Mouse (Mus musculus): ENCODE measurements at regions not wholly inside any gene's neighbourhood (a gene's known extent, or its start where the extent isn't known, plus 50 kb on each side); places are given as distances from the start of the nearest gene placed in this dataset.
"Not testable (repeated sequence)": the region's sequence is repeated elsewhere in the genome, so short reads cannot be mapped to it uniquely, and the experiment has no call there.

GRCm38 (mm10) chr5:26689775-26690174, 127.2 kb upstream of the Dpp6 start:
- no peak overlapping the region for H3K4me3 ChIP-seq (ENCODE audit: insufficient read depth, low read length)
- no peak overlapping the region for H3K27ac ChIP-seq (ENCODE audit: insufficient read depth, low read length)
- H3K4me1 ChIP-seq (ENCODE audit: control insufficient read depth, insufficient read depth, low read length), result peaks cover 2% of the 10 kb centered on the region; the same call in 1 of the 2 replicates
- no peak for TF ChIP-seq CTCF (IDR thresholded peaks at IDR 0.05; ENCODE audit: extremely low read depth, insufficient read depth, low read length)

GRCm38 (mm10) chr5:26691121-26691520, 125.9 kb upstream of the Dpp6 start:
- TF ChIP-seq POLR2A (IDR thresholded peaks at IDR 0.05; ENCODE audit: extremely low read depth, insufficient read depth, low read length), result no peak
- no peak for TF ChIP-seq CTCF (IDR thresholded peaks at IDR 0.05; ENCODE audit: extremely low read depth, insufficient read depth, low read length)
- Histone ChIP-seq H3K4me1 (ENCODE audit: control insufficient read depth, insufficient read depth, low read length) (peaks cover 2% of the 10 kb centered on the region; the same call in 1 of the 2 replicates), H3K27ac (ENCODE audit: insufficient read depth, low read length) (no peak overlapping the region), H3K4me3 (ENCODE audit: insufficient read depth, low read length) (no peak overlapping the region)

- TF ChIP-seq POLR2A (IDR thresholded peaks at IDR 0.05; ENCODE audit: extremely low read depth, insufficient read depth, low read length) (no peak), CTCF (IDR thresholded peaks at IDR 0.05; ENCODE audit: extremely low read depth, insufficient read depth, low read length) (no peak)
Measured at GRCm38 (mm10) chr5:26692013-26692412, 125.0 kb upstream of the Dpp6 start.

GRCm38 (mm10) chr5:26703621-26704020, 113.4 kb upstream of the Dpp6 start:
- H3K4me3 ChIP-seq (ENCODE audit: insufficient read depth, low read length); H3K27ac ChIP-seq (ENCODE audit: insufficient read depth, low read length); H3K4me1 ChIP-seq (ENCODE audit: control insufficient read depth, insufficient read depth, low read length): not testable (repeated sequence)

More at GRCm38 (mm10) chr5:26692013-26692412, 125.0 kb upstream of the Dpp6 start:
- H3K27ac ChIP-seq (ENCODE audit: insufficient read depth, low read length), result no peak overlapping the region
- H3K4me3 ChIP-seq (ENCODE audit: insufficient read depth, low read length), result no peak overlapping the region
- peaks cover 2% of the 10 kb centered on the region; the same call in 1 of the 2 replicates for H3K4me1 ChIP-seq (ENCODE audit: control insufficient read depth, insufficient read depth, low read length)

GRCm38 (mm10) chr5:26707661-26708060, 109.3 kb upstream of the Dpp6 start:
- no peak for TF ChIP-seq CTCF (IDR thresholded peaks at IDR 0.05; ENCODE audit: extremely low read depth, insufficient read depth, low read length)
- TF ChIP-seq POLR2A (IDR thresholded peaks at IDR 0.05; ENCODE audit: extremely low read depth, insufficient read depth, low read length), result no peak
- Histone ChIP-seq H3K4me3 (ENCODE audit: insufficient read depth, low read length) (no peak overlapping the region), H3K4me1 (ENCODE audit: control insufficient read depth, insufficient read depth, low read length) (0 out of 2 replicates have a peak, but pooled peaks cover 2% of the 10 kb centered on the region), H3K27ac (ENCODE audit: insufficient read depth, low read length) (no peak overlapping the region)

GRCm38 (mm10) chr5:26724491-26724890, 92.5 kb upstream of the Dpp6 start:
- Histone ChIP-seq H3K4me3 (ENCODE audit: insufficient read depth, low read length) (no peak overlapping the region), H3K27ac (ENCODE audit: insufficient read depth, low read length) (no peak overlapping the region), H3K4me1 (ENCODE audit: control insufficient read depth, insufficient read depth, low read length) (no peaks in the 10 kb centered on the region)
- TF ChIP-seq CTCF (IDR thresholded peaks at IDR 0.05; ENCODE audit: extremely low read depth, insufficient read depth, low read length) (no peak), POLR2A (IDR thresholded peaks at IDR 0.05; ENCODE audit: extremely low read depth, insufficient read depth, low read length) (no peak)

- Histone ChIP-seq H3K4me1 (ENCODE audit: control insufficient read depth, insufficient read depth, low read length) (no peaks in the 10 kb centered on the region), H3K4me3 (ENCODE audit: insufficient read depth, low read length) (no peak overlapping the region), H3K27ac (ENCODE audit: insufficient read depth, low read length) (no peak overlapping the region)
- TF ChIP-seq POLR2A (IDR thresholded peaks at IDR 0.05; ENCODE audit: extremely low read depth, insufficient read depth, low read length), result no peak
- no peak for TF ChIP-seq CTCF (IDR thresholded peaks at IDR 0.05; ENCODE audit: extremely low read depth, insufficient read depth, low read length)
Measured at GRCm38 (mm10) chr5:26725953-26726352, 91.0 kb upstream of the Dpp6 start.

- not testable (repeated sequence) for H3K4me3 ChIP-seq (ENCODE audit: insufficient read depth, low read length); H3K4me1 ChIP-seq (ENCODE audit: control insufficient read depth, insufficient read depth, low read length); H3K27ac ChIP-seq (ENCODE audit: insufficient read depth, low read length)
Measured at GRCm38 (mm10) chr5:26751196-26751595, 65.8 kb upstream of the Dpp6 start.

GRCm38 (mm10) chr5:26751601-26752305, 65.2 kb upstream of the Dpp6 start:
- H3K4me3 ChIP-seq (ENCODE audit: insufficient read depth, low read length); H3K27ac ChIP-seq (ENCODE audit: insufficient read depth, low read length); H3K4me1 ChIP-seq (ENCODE audit: control insufficient read depth, insufficient read depth, low read length): not testable (repeated sequence)

- H3K27ac ChIP-seq (ENCODE audit: insufficient read depth, low read length); H3K4me1 ChIP-seq (ENCODE audit: control insufficient read depth, insufficient read depth, low read length); H3K4me3 ChIP-seq (ENCODE audit: insufficient read depth, low read length): not testable (repeated sequence)
Measured at GRCm38 (mm10) chr5:26754129-26754528, 62.9 kb upstream of the Dpp6 start.
